Mouse (Mus musculus): ENCODE data around the gene Gm44805. TPM values are rescaled to one million over a fixed set of nuclear protein-coding genes. Genes with fewer than 3 reads are reported as not detected.

The Gm44805 gene
- polyA plus RNA-seq, 2 experiments, result 3.3 to 48.5 TPM

- DNase-seq (ENCODE audit: low read depth in 3 of 3, low spot score in 3 of 3) (no peak), ATAC-seq (ENCODE audit: insufficient read depth) (peak; percentile 55; the same call in 1 of the 2 replicates)
- TF ChIP-seq CTCF (IDR thresholded peaks at IDR 0.05; ENCODE audit: low read depth), result no peak
- TF ChIP-seq EP300 (IDR thresholded peaks at IDR 0.05; ENCODE audit: low read depth), result no peak
- Histone ChIP-seq H3K36me3 (replicated peaks; ENCODE audit: control insufficient read depth, insufficient read depth, low read depth) (peaks cover 32% of the 10 kb centered on the region), H3K9me3 (ENCODE audit: control insufficient read depth, low read length) (no peaks in the 10 kb centered on the region), H3K4me1 (replicated peaks; ENCODE audit: control insufficient read depth in 2 of 2, insufficient read depth in 2 of 2, low read length in 1 of 2) (peaks cover 10% of the 10 kb centered on the region in 2 experiments), H3K4me2 (ENCODE audit: low read depth) (peak overlapping the region; percentile 18), H3K27ac (0 out of 2 replicates have a peak overlapping the region, but pooled peaks have one; percentile 12), H3K9ac (replicated peaks) (no peak overlapping the region; the same call in 1 of the 2 replicates), H3K27me3 (ENCODE audit: control insufficient read depth, insufficient read depth, low read length) (no peaks in the 10 kb centered on the region), H3K4me3 (ENCODE audit: insufficient read depth in 1 of 2, low read depth in 2 of 2, low read length in 2 of 2) (no peak overlapping the region)
- WGBS (ENCODE audit: insufficient replicate concordance), result 46% methylated on average over 6 of the region's 6 CpGs
These were observed 30.0 kb downstream of the Gm44805 start for GRCm38 (mm10) chr7:19651063-19651786.

- ATAC-seq (ENCODE audit: insufficient read depth) (no peak), DNase-seq (ENCODE audit: low read depth in 3 of 3, low spot score in 3 of 3) (no peak)
- Histone ChIP-seq H3K27me3 (ENCODE audit: control insufficient read depth, insufficient read depth, low read length) (no peaks in the 10 kb centered on the region), H3K9me3 (ENCODE audit: control insufficient read depth, low read length) (no peaks in the 10 kb centered on the region), H3K36me3 (replicated peaks; ENCODE audit: control insufficient read depth, insufficient read depth, low read depth) (peaks cover 75% of the 10 kb centered on the region), H3K4me2 (ENCODE audit: low read depth) (no peak overlapping the region), H3K4me3 (ENCODE audit: insufficient read depth in 1 of 2, low read depth in 2 of 2, low read length in 2 of 2) (no peak overlapping the region), H3K27ac (no peak overlapping the region), H3K4me1 (replicated peaks; ENCODE audit: control insufficient read depth in 2 of 2, insufficient read depth in 2 of 2, low read length in 1 of 2) (no peaks in the 10 kb centered on the region), H3K9ac (replicated peaks) (no peak overlapping the region)
- TF ChIP-seq CTCF (IDR thresholded peaks at IDR 0.05; ENCODE audit: low read depth) (no peak), EP300 (IDR thresholded peaks at IDR 0.05; ENCODE audit: low read depth) (no peak)
- 88% methylated on average over 4 of the region's 4 CpGs for WGBS (ENCODE audit: insufficient replicate concordance)
These were observed 40.0 kb downstream of the Gm44805 start for GRCm38 (mm10) chr7:19641223-19641622.

- Histone ChIP-seq H3K9ac (replicated peaks) (no peak overlapping the region), H3K4me2 (ENCODE audit: low read depth) (no peak overlapping the region)
These were observed 46.0 kb downstream of the Gm44805 start for GRCm38 (mm10) chr7:19635074-19635827.

GRCm38 (mm10) chr7:19634591-19634990 lies 46.6 kb downstream of the Gm44805 start:
- H3K4me2 ChIP-seq (ENCODE audit: low read depth), result no peak overlapping the region
- H3K36me3 ChIP-seq (replicated peaks; ENCODE audit: control insufficient read depth, insufficient read depth, low read depth), result peaks cover 45% of the 10 kb centered on the region
- no peak overlapping the region for H3K4me3 ChIP-seq (ENCODE audit: insufficient read depth in 1 of 2, low read depth in 2 of 2, low read length in 2 of 2)
- no peak for TF ChIP-seq CTCF (IDR thresholded peaks at IDR 0.05; ENCODE audit: low read depth)
- TF ChIP-seq EP300 (IDR thresholded peaks at IDR 0.05; ENCODE audit: low read depth), result no peak
- no peaks in the 10 kb centered on the region for H3K27me3 ChIP-seq (ENCODE audit: control insufficient read depth, insufficient read depth, low read length)
- no peak for ATAC-seq (ENCODE audit: insufficient read depth)
- H3K27ac ChIP-seq, result no peak overlapping the region
- H3K9me3 ChIP-seq (ENCODE audit: control insufficient read depth, low read length), result no peaks in the 10 kb centered on the region
- DNase-seq (ENCODE audit: low read depth in 3 of 3, low spot score in 3 of 3), result no peak
- no peak overlapping the region for H3K9ac ChIP-seq (replicated peaks)
- H3K4me1 ChIP-seq (replicated peaks; ENCODE audit: control insufficient read depth in 2 of 2, insufficient read depth in 2 of 2, low read length in 1 of 2), result peaks cover 18 to 19% of the 10 kb centered on the region in 2 experiments
- 93% methylated on average over 2 of the region's 2 CpGs for WGBS (ENCODE audit: insufficient replicate concordance)

More at GRCm38 (mm10) chr7:19635074-19635827, 46.0 kb downstream of the Gm44805 start:
- no peak for ATAC-seq (ENCODE audit: insufficient read depth)
- 79% methylated on average over 11 of the region's 11 CpGs for WGBS (ENCODE audit: insufficient replicate concordance)
- Histone ChIP-seq H3K4me1 (replicated peaks; ENCODE audit: control insufficient read depth in 2 of 2, insufficient read depth in 2 of 2, low read length in 1 of 2) (peaks cover 15 to 16% of the 10 kb centered on the region in 2 experiments), H3K27me3 (ENCODE audit: control insufficient read depth, insufficient read depth, low read length) (no peaks in the 10 kb centered on the region), H3K9me3 (ENCODE audit: control insufficient read depth, low read length) (no peaks in the 10 kb centered on the region), H3K4me3 (ENCODE audit: insufficient read depth in 1 of 2, low read depth in 2 of 2, low read length in 2 of 2) (no peak overlapping the region), H3K27ac (no peak overlapping the region), H3K36me3 (replicated peaks; ENCODE audit: control insufficient read depth, insufficient read depth, low read depth) (peaks cover 49% of the 10 kb centered on the region)
- TF ChIP-seq EP300 (IDR thresholded peaks at IDR 0.05; ENCODE audit: low read depth) (no peak), CTCF (IDR thresholded peaks at IDR 0.05; ENCODE audit: low read depth) (no peak)
- DNase-seq (ENCODE audit: low read depth in 3 of 3, low spot score in 3 of 3), result no peak

- ATAC-seq (ENCODE audit: insufficient read depth) (no peak), DNase-seq (ENCODE audit: low read depth in 3 of 3, low spot score in 3 of 3) (no peak)
- Histone ChIP-seq H3K36me3 (replicated peaks; ENCODE audit: control insufficient read depth, insufficient read depth, low read depth) (peaks cover 41% of the 10 kb centered on the region), H3K4me1 (replicated peaks; ENCODE audit: control insufficient read depth in 2 of 2, insufficient read depth in 2 of 2, low read length in 1 of 2) (peaks cover 19 to 20% of the 10 kb centered on the region in 2 experiments), H3K9me3 (ENCODE audit: control insufficient read depth, low read length) (no peaks in the 10 kb centered on the region), H3K27me3 (ENCODE audit: control insufficient read depth, insufficient read depth, low read length) (no peaks in the 10 kb centered on the region), H3K4me2 (ENCODE audit: low read depth) (no peak overlapping the region), H3K27ac (no peak overlapping the region; the same call in 1 of the 2 replicates), H3K9ac (replicated peaks) (no peak overlapping the region), H3K4me3 (ENCODE audit: insufficient read depth in 1 of 2, low read depth in 2 of 2, low read length in 2 of 2) (no peak overlapping the region)
- no peak for TF ChIP-seq CTCF (IDR thresholded peaks at IDR 0.05; ENCODE audit: low read depth)
- TF ChIP-seq EP300 (IDR thresholded peaks at IDR 0.05; ENCODE audit: low read depth), result no peak
- WGBS (ENCODE audit: insufficient replicate concordance), result 76% methylated on average over 15 of the region's 15 CpGs
These were observed 47.4 kb downstream of the Gm44805 start for GRCm38 (mm10) chr7:19633855-19634254.
